9 mouse cellular contexts compared by ENCODE assay signal in the genomic region with DNA sequence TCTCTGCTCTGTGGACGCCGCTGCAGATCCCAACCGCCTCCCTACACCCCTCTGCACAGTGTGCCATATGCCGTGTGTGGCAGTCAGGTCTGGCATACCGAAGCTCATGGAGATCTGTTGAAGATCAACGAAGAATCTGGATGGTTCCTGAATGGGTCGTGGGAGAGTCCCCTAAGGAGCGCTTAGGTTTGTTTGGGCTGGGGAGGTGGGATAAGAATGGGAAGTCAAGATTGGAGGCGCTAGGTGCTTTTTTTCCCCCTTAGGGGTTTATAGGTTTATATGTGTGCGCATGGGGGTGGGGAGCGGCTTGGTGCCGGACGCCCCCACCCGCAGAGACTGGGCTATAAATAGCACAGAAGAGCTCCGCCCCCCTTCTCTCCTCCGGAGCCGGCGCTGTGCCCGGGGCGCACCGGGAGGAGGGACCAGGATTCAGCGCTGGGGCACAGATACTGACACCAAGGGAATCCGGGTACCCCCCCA. TPM values are rescaled to one million over a fixed set of nuclear protein-coding genes. Genes with fewer than 3 reads are reported as not detected.
A peak's percentile ranks its signal among the peaks of the same experiment; 100 is the strongest.
DNase-seq lines count a peak whose midpoint lies in the region; ATAC-seq and TF ChIP-seq lines count a peak whose summit lies in the region.
"Had no signal": no experiment of that assay in that cellular context is flagged by ENCODE, and none has a peak within 500 bp of the region (broad histone marks: within the 10 kb centered on the region; RNA-seq: fewer than 3 reads in every experiment).

A gene (plus strand): TSS at position 409 of the 480 bp plus-strand sequence.

- no peaks in the 10 kb centered on the region for H3K9me3 ChIP-seq in lung, embryonic 14.5 days (ENCODE audit: low read depth, low read length)
- no peaks in the 10 kb centered on the region for H3K9me3 ChIP-seq in embryonic facial prominence, embryonic 10.5 days
- no peaks in the 10 kb centered on the region for H3K9me3 ChIP-seq in heart, embryonic 10.5 days
- no peaks in the 10 kb centered on the region for H3K9me3 ChIP-seq in kidney, postnatal 0 days (replicated peaks; ENCODE audit: low read length)
- H3K9me3 ChIP-seq in liver, embryonic 11.5 days (ENCODE audit: control insufficient read depth, low read length): no peaks in the 10 kb centered on the region

- 2% methylated on average over 23 of the region's 23 CpGs for WGBS in lung, embryonic 14.5 days
- WGBS in embryonic facial prominence, embryonic 10.5 days: under 1% methylated on average over 23 of the region's 23 CpGs
- under 1% methylated on average over 21 of the region's 23 CpGs for WGBS in heart, embryonic 10.5 days
- WGBS in kidney, postnatal 0 days: 2% methylated on average over 22 of the region's 23 CpGs
- WGBS in liver, embryonic 11.5 days: 4% methylated on average over 23 of the region's 23 CpGs

- ATAC-seq in lung, embryonic 14.5 days (ENCODE audit: insufficient read depth): no peak
- ATAC-seq in kidney, postnatal 0 days (replicated peaks; ENCODE audit: low FRiP score, low read depth): no peak
- no peak for ATAC-seq in liver, embryonic 11.5 days (replicated peaks; ENCODE audit: low FRiP score)
- ATAC-seq: Patski had no signal

- H3K27me3 ChIP-seq in lung, embryonic 14.5 days (ENCODE audit: insufficient read depth, low read length): peaks cover 34% of the 10 kb centered on the region
- H3K27me3 ChIP-seq in embryonic facial prominence, embryonic 10.5 days (replicated peaks; ENCODE audit: low read depth, poor library complexity, severe bottlenecking): peaks cover 65% of the 10 kb centered on the region
- peaks cover 28% of the 10 kb centered on the region for H3K27me3 ChIP-seq in heart, embryonic 10.5 days (ENCODE audit: insufficient read depth, poor library complexity, severe bottlenecking)
- 0 out of 2 replicates have a peak, but pooled peaks cover 5% of the 10 kb centered on the region for H3K27me3 ChIP-seq in kidney, postnatal 0 days (ENCODE audit: insufficient read depth, low read length)
- peaks cover 51% of the 10 kb centered on the region for H3K27me3 ChIP-seq in liver, embryonic 11.5 days (replicated peaks; ENCODE audit: control insufficient read depth, insufficient read depth, low read length)
- H3K27me3 ChIP-seq: Patski had no signal

- peak within 1 kb of the TSS; percentile 50 for H3K4me3 ChIP-seq in lung, embryonic 14.5 days (ENCODE audit: low read depth, low read length)
- H3K4me3 ChIP-seq in embryonic facial prominence, embryonic 10.5 days: peak within 1 kb of the TSS; percentile 59
- peak within 1 kb of the TSS; percentile 71 for H3K4me3 ChIP-seq in heart, embryonic 10.5 days
- peak within 1 kb of the TSS; percentile 48 for H3K4me3 ChIP-seq in kidney, postnatal 0 days (replicated peaks; ENCODE audit: low read depth, low read length)
- peak within 1 kb of the TSS; percentile 51 for H3K4me3 ChIP-seq in liver, embryonic 11.5 days (ENCODE audit: low read depth, low read length)

- no peak for TF ChIP-seq CTCF in lung, embryonic 14.5 days (IDR thresholded peaks at IDR 0.05; ENCODE audit: low read depth)
- no peak for TF ChIP-seq CTCF in kidney, postnatal 0 days (IDR thresholded peaks at IDR 0.05; ENCODE audit: low read depth)

- H3K36me3 ChIP-seq in lung, embryonic 14.5 days (ENCODE audit: insufficient read depth): no peaks in the 10 kb centered on the region
- no peaks in the 10 kb centered on the region for H3K36me3 ChIP-seq in embryonic facial prominence, embryonic 10.5 days (replicated peaks)
- no peaks in the 10 kb centered on the region for H3K36me3 ChIP-seq in heart, embryonic 10.5 days
- H3K36me3 ChIP-seq in kidney, postnatal 0 days (ENCODE audit: insufficient read depth, low read length): no peaks in the 10 kb centered on the region
- no peaks in the 10 kb centered on the region for H3K36me3 ChIP-seq in liver, embryonic 11.5 days (ENCODE audit: control insufficient read depth, insufficient read depth, low read length)

- H3K4me2 ChIP-seq in lung, embryonic 14.5 days: peak within 1 kb of the TSS; percentile 97
- H3K4me2 ChIP-seq in kidney, postnatal 0 days (ENCODE audit: low read length): peak within 1 kb of the TSS; percentile 84
- peak within 1 kb of the TSS; percentile 96 for H3K4me2 ChIP-seq in liver, embryonic 11.5 days

- peaks cover 8% of the 10 kb centered on the region; the same call in 1 of the 2 replicates for H3K4me1 ChIP-seq in lung, embryonic 14.5 days (ENCODE audit: insufficient read depth)
- H3K4me1 ChIP-seq in embryonic facial prominence, embryonic 10.5 days: peaks cover 71% of the 10 kb centered on the region
- H3K4me1 ChIP-seq in heart, embryonic 10.5 days: peaks cover 48% of the 10 kb centered on the region
- H3K4me1 ChIP-seq in kidney, postnatal 0 days (replicated peaks; ENCODE audit: insufficient read depth, low read length): peaks cover 19% of the 10 kb centered on the region
- H3K4me1 ChIP-seq in liver, embryonic 11.5 days (replicated peaks; ENCODE audit: control insufficient read depth, insufficient read depth, low read length): peaks cover 36% of the 10 kb centered on the region

- H3K27ac ChIP-seq in lung, embryonic 14.5 days (ENCODE audit: low read depth): peak within 1 kb of the TSS; percentile 75; the same call in 1 of the 2 replicates
- H3K27ac ChIP-seq in embryonic facial prominence, embryonic 10.5 days (replicated peaks): peak within 1 kb of the TSS; percentile 81
- peak within 1 kb of the TSS; percentile 90 for H3K27ac ChIP-seq in heart, embryonic 10.5 days
- peak within 1 kb of the TSS; percentile 47; the same call in 1 of the 2 replicates for H3K27ac ChIP-seq in kidney, postnatal 0 days
- H3K27ac ChIP-seq in liver, embryonic 11.5 days (ENCODE audit: low read depth, low read length): no peak within 1 kb of the TSS

- H3K9ac ChIP-seq in lung, embryonic 14.5 days: peak within 1 kb of the TSS; percentile 65
- peak within 1 kb of the TSS; percentile 62 for H3K9ac ChIP-seq in kidney, postnatal 0 days (ENCODE audit: low read depth, low read length)
- H3K9ac ChIP-seq in liver, embryonic 11.5 days (ENCODE audit: low read depth, low read length): peak within 1 kb of the TSS; percentile 32; the same call in 1 of the 2 replicates

- peak; percentile 71 for DNase-seq in lung, embryonic 14.5 days
- no peak for DNase-seq in lung, postnatal 36 days
- DNase-seq in embryonic facial prominence, embryonic 10.5 days (ENCODE audit: low spot score): peak; percentile 39
- DNase-seq in heart, embryonic 10.5 days (ENCODE audit: low spot score): no peak
- DNase-seq in kidney, postnatal 0 days (ENCODE audit: low spot score): no peak
- DNase-seq in liver, embryonic 11.5 days (ENCODE audit: low spot score): no peak
- DNase-seq in retina, postnatal 1 day: peak; percentile 69
- DNase-seq in natural killer cell, adult 2 months (ENCODE audit: low spot score in 2 of 2): no peak

RNA-seq across cellular contexts. Expression of the gene that starts here (rescaled TPM):
- polyA plus RNA-seq in lung, embryonic 14.5 days (2014; fragmentation: Nextera tagmentation; extraction: Ambion mirVana): 2.0 and 2.5 TPM in 2 replicates
- polyA plus RNA-seq in embryonic facial prominence, embryonic 10.5 days (2016; fragmentation: Nextera tagmentation; extraction: Ambion mirVana): 0.66 and 0.99 TPM in 2 replicates
- polyA plus RNA-seq in heart, embryonic 10.5 days (2016; fragmentation: Nextera tagmentation; extraction: Ambion mirVana): 6.8 and 10.4 TPM in 2 replicates
- polyA plus RNA-seq in kidney, postnatal 0 days (2015; fragmentation: Nextera tagmentation; extraction: Ambion mirVana): 1.2 and 1.3 TPM in 2 replicates
- polyA plus RNA-seq in liver, embryonic 11.5 days (2014; fragmentation: Nextera tagmentation; extraction: Ambion mirVana): 0.71 and 1.1 TPM in 2 replicates

Comparison
In these comparisons a context has a peak if more than half of its experiments do, and no peak if none do; other contexts are left out.
1. DNase-seq: peak in lung, embryonic 14.5 days (single experiment) and retina, postnatal 1 day (single experiment); none in lung, postnatal 36 days (single experiment), heart, embryonic 10.5 days (single experiment), kidney, postnatal 0 days (single experiment), liver, embryonic 11.5 days (single experiment) and natural killer cell, adult 2 months (0 of 2).
2. Peak in DNase-seq, H3K4me3 ChIP-seq and H3K27ac ChIP-seq in embryonic facial prominence, embryonic 10.5 days; RNA of the gene not detected or under 1 TPM.
3. Peak in every context shown above with its lines, with median percentiles within 50 percentile points of each other: H3K4me2 ChIP-seq, H3K4me3 ChIP-seq and H3K9ac ChIP-seq.